Comparison of ENCODE assay signal across 10 mouse cellular contexts in the genomic region with DNA sequence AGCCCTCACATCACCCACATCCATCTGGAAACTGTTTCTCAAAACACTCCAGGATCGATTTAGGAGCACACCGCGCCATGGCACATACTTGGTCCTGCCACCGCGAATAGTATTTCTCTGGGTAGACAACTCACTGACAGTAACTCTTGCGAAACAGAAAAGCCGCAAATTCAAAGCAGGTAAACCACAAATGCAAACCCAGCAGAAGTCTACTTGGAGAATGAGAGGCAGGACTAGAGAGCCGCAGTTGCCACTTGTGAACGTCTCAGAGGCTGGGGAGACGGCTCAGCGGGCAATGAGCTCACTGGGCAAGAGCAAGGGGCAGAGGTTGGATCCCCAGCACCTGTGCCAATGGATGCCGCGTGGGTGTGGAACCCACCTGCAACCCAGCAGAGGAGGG. TPM values are rescaled to one million over a fixed set of nuclear protein-coding genes. Genes with fewer than 3 reads are reported as not detected.
DNase-seq lines count a peak whose midpoint lies in the region; ATAC-seq and TF ChIP-seq lines count a peak whose summit lies in the region.
"Had no signal": no experiment of that assay in that cellular context is flagged by ENCODE, and none has a peak within 500 bp of the region (broad histone marks: within the 10 kb centered on the region; RNA-seq: fewer than 3 reads in every experiment).

No protein-coding gene starts in this region.

- H3K9ac ChIP-seq in heart, embryonic 16.5 days (ENCODE audit: low read length): no peak overlapping the region
- H3K9ac ChIP-seq: limb, embryonic 13.5 days had no signal

- intact Hi-C loops in heart, postnatal 10 days (cut with DNase I): no loop called here
- intact Hi-C loops in left cerebral cortex, postnatal 36 days (cut with DNase I): no loop called here

- H3K4me1 ChIP-seq in heart, embryonic 16.5 days (ENCODE audit: control insufficient read depth, insufficient read depth, low read length): peaks cover 19% of the 10 kb centered on the region
- peaks cover 17% of the 10 kb centered on the region; the same call in 1 of the 2 replicates for H3K4me1 ChIP-seq in small intestine, adult 2 months (ENCODE audit: control insufficient read depth, insufficient read depth, insufficient read length, low read length)

- no peak overlapping the region for H3K4me3 ChIP-seq in heart, embryonic 16.5 days (ENCODE audit: low read length)
- peak overlapping the region; percentile 19; the same call in 1 of the 2 replicates for H3K4me3 ChIP-seq in small intestine, adult 2 months (ENCODE audit: low read depth, low read length)
- H3K4me3 ChIP-seq: limb, embryonic 13.5 days had no signal

- no peak for TF ChIP-seq CTCF in small intestine, adult 2 months (IDR thresholded peaks at IDR 0.05; ENCODE audit: extremely low read depth, insufficient read length, insufficient replicate concordance, low read depth, low read length)

- H3K4me2 ChIP-seq in heart, embryonic 16.5 days (ENCODE audit: low read depth, low read length): peak overlapping the region; percentile 17; the same call in 1 of the 2 replicates
- H3K4me2 ChIP-seq: limb, embryonic 13.5 days had no signal

- H3K9me3 ChIP-seq in heart, embryonic 16.5 days (replicated peaks; ENCODE audit: control insufficient read depth, low read length): peaks cover 2% of the 10 kb centered on the region
- H3K9me3 ChIP-seq: limb, embryonic 13.5 days had no signal

- TF ChIP-seq POLR2A in small intestine, adult 2 months (IDR thresholded peaks at IDR 0.05; ENCODE audit: low read depth, low read length): no peak

- no peak overlapping the region for H3K27ac ChIP-seq in heart, embryonic 16.5 days (ENCODE audit: low read length)
- H3K27ac ChIP-seq in small intestine, adult 2 months (ENCODE audit: insufficient read depth, low read depth, low read length): peak overlapping the region; percentile 25
- H3K27ac ChIP-seq: limb, embryonic 13.5 days had no signal

- 0 out of 2 replicates have a peak, but pooled peaks have one; percentile 15 for ATAC-seq in heart, embryonic 16.5 days (replicated peaks; ENCODE audit: extremely low read depth, insufficient read depth, low FRiP score)

- no peaks in the 10 kb centered on the region for H3K36me3 ChIP-seq in heart, embryonic 16.5 days (ENCODE audit: control insufficient read depth, insufficient read depth)
- H3K36me3 ChIP-seq in small intestine, adult 2 months (ENCODE audit: control insufficient read depth, insufficient read depth, low read length): no peaks in the 10 kb centered on the region
- H3K36me3 ChIP-seq: limb, embryonic 13.5 days had no signal

- H3K27me3 ChIP-seq in heart, embryonic 16.5 days (ENCODE audit: control insufficient read depth, insufficient read depth, low read length): peaks cover 23% of the 10 kb centered on the region
- H3K27me3 ChIP-seq in small intestine, adult 2 months (ENCODE audit: control insufficient read depth, insufficient read depth, low read length): no peaks in the 10 kb centered on the region
- H3K27me3 ChIP-seq: limb, embryonic 13.5 days had no signal

- 67% methylated on average over 13 of the region's 13 CpGs for WGBS in heart, embryonic 16.5 days
- 65% methylated on average over 13 of the region's 13 CpGs for WGBS in small intestine, adult 2 months

- DNase-seq in heart, postnatal 10 days: no peak
- peak; percentile 73 for DNase-seq in CD4-positive, CD25-positive, alpha-beta regulatory T cell, adult 2 months (ENCODE audit: low read depth, low spot score)
- DNase-seq in kidney, postnatal 25 days: peak; percentile 31 to 73
- DNase-seq in left cerebral cortex, postnatal 36 days (ENCODE audit: low spot score in 2 of 2): no peak
- DNase-seq in Muller cell, postnatal 12 days (ENCODE audit: inconsistent ontology term): no peak
- no peak for DNase-seq in layer of hippocampus, adult 9-10 months (ENCODE audit: low spot score)
- DNase-seq: cerebellum, postnatal 36 days had no signal

RNA-seq across cellular contexts. Expression of a gene that starts 22.7 kb away (rescaled TPM):
- polyA plus RNA-seq in heart, embryonic 16.5 days (2015; fragmentation: Nextera tagmentation; extraction: Ambion mirVana): 2.9 and 3.7 TPM in 2 replicates
- 1 to 10 TPM; 4.9 to 7.8 TPM for total RNA-seq in heart, postnatal 10 days (2021)
- polyA plus RNA-seq in small intestine, adult 2 months (2012; rRNA removed): 5.9 and 13.1 TPM in 2 replicates
- total RNA-seq in left cerebral cortex, postnatal 36 days (2021): 10 to 100 TPM; 14.9 to 16.9 TPM

Comparison
In these comparisons a context has a peak if more than half of its experiments do, and no peak if none do; other contexts are left out.
1. DNase-seq: peak in CD4-positive, CD25-positive, alpha-beta regulatory T cell, adult 2 months (single experiment) and kidney, postnatal 25 days (2 of 2); none in heart, postnatal 10 days (0 of 2), left cerebral cortex, postnatal 36 days (0 of 2), Muller cell, postnatal 12 days (single experiment) and layer of hippocampus, adult 9-10 months (single experiment).